Mouse (Mus musculus) c-Kit-positive CD71-negative TER-119-negative erythroid progenitor cells, embryonic 14.5 days (primary cell): ENCODE measurements around the gene Mettl7a2.
"Not testable (repeated sequence)": the region's sequence is repeated elsewhere in the genome, so short reads cannot be mapped to it uniquely, and the experiment has no call there.

ENCODE experiments used
- DNase-seq: peaks from one replicate; pipeline ENCODE4 v3.0.0-alpha.2; 2013; ENCODE audit warnings: low read depth

Mettl7a2 gene

GRCm38 (mm10) chr15:100352711-100353250 is at the start of gene Mettl7a2, which contains the start of gene Methig1:
Gene Mettl7a2, plus strand, starts transcription at chr15:100353200.
Gene Methig1, plus strand, starts transcription at chr15:100353149.
- no peak for DNase-seq

GRCm38 (mm10) chr15:100303428-100304018 is 49.5 kb upstream of the Mettl7a2 start:
- no peak for DNase-seq

GRCm38 (mm10) chr15:100304019-100304991 is 48.7 kb upstream of the Mettl7a2 start, which contains the start of gene Mettl7a1:
Gene Mettl7a1, plus strand, starts transcription at chr15:100304140.
- peak; percentile 60 for DNase-seq

DNA sequence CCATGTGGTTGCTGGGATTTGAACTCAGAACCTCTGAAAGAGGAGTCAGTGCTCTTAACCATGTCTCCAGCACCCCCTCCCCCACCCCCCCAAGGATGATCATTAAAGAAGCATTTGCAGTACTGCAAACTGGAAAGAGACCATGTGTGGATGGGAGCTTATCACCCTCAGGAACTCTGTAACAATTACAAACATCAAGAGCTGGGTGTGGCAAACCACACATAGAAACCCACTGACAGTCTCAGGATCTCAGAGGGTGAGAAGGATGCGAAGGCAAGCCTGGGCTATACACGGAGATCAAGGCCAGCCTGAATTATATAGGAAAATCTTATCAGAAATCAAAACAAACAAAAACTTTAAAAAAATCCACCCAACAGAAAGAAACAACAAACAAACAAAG is 46.8 kb upstream of the Mettl7a2 start:
- no peak for DNase-seq

DNA sequence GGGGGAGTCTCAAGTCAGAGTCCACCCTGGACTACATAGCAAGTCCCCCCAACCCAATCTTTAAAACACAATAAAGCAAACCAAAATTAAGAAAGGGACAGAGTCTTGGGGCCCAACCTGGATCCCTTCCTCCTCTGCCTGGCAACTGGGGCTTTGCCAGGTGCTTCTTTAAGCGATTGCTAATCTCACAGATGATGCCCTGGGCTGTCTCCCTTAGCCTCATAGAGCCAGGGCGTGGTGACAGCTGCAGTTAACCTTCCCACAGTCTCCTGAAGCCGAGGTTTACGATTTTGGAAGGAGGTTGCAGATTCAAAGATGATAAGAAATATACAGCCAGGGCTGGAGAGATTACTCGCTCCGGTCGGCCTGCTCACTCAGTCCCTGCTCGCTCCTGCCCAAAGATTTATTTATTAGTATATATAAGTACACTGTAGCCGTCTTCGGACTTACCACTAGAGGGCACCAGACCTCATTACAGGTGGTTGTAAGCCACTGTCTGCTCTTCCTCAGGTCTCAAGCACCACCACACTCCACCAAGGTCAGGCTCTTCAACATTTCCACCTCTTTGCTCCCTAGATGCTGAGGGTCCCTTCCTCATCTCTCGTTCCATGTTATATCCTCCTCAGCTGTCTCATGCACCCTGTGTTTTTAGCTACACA is 45.4 kb upstream of the Mettl7a2 start:
- DNase-seq = not testable (repeated sequence)

DNA sequence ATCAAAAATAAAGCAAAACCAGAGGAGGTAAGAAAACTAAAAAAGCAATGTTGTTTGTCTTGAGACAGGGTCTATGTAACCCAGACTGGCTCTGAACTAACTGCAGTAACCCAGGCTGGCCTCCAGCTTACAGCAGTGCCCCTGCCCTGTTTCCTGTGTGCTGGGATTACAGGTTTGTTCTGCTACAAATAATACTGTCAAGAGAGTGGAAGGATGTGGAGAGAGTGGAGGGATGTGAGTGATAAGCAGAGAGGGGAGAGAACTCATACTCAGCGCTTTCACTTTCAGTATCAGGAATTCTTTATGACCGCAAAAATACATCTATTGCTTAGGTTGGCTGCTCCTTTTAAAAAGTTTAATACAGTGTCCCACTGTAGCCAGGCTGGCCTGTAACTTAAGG is 40.7 kb upstream of the Mettl7a2 start:
- no peak for DNase-seq

DNA sequence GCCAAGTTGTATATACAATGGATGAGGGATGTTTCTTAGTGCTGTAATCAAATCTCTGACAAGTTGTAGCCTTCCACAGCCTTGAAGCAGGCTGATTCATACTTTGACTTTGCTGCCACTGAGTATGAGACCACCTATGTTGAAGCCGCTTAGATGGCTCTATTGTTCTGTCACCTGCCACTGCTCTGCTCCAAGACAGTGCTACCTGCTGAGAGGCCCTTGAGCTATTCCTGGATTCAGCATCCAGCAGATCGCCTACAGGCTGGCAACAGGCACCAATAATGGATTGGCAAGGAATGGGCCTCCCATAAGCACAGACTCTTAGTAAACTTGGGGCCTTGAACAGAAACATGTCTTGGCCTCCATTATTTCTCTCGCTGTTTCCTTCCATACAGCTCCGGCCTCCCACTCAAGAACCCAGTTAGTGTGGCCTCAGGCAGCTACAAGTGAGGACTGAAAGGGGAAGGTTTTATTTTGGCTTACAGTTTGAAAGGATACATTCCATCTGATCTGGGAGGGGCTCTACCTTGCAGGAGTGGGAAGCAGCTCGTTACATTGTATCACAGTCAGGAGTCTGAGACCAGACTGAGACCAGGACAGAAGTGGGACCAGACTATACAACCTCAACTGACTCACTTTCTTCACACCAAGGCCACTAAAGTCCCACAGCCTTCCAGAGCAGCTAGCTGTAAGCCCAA is 38.4 kb upstream of the Mettl7a2 start:
- DNase-seq = no peak

DNA sequence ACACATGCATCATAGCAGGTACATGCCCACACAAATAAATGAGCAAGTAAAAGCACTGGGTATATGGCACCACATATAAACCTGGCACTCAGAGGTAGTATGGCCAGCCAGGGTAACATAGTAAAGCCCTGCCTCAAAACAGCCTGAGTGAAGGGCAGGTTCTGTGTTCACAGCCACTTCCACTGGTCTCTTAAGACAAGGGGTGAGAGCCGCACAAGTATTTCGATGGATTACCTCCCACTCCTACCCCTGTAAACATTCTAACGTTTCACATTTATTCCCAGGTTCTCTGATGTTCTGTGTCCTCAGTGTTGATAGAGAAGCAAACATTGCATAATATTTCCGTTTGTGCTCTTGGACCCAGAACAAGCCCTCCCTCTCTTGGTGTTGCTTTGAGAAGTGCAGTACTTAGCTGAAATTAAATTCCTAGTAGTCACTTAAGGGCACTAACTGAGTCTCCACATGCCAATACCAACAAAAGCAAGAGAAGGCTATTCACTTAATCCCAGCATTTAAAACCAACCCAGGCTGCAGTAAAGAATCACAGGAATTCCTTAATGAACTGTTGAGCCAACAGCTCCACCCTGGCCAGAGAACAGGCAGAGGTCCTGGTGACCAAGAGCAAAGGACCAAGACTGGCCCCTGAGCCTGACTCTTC is 34.9 kb upstream of the Mettl7a2 start:
- DNase-seq = not testable (repeated sequence)

GRCm38 (mm10) chr15:100319884-100320283 is 33.1 kb upstream of the Mettl7a2 start:
- no peak for DNase-seq

GRCm38 (mm10) chr15:100320295-100320905 is 32.6 kb upstream of the Mettl7a2 start:
- DNase-seq = no peak

DNA sequence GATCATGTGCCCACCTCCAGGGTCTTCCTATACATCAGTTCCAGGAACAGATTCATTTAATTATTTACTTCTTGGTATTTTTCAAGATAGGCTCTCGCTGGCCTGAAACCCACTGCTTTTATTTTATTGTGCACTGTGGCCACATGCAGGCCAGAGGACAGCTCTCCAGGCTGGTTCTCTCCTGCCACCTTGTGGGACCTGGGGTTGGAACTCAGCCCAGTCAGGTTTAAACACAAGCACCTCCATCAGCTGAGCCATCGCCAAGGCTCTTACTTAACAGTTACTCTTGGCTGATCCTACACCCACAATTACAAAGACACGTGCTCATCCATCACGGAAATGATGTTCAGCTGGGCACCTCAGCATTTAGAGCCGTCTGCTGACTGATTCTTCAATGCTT is 31.9 kb upstream of the Mettl7a2 start:
- DNase-seq = no peak

DNA sequence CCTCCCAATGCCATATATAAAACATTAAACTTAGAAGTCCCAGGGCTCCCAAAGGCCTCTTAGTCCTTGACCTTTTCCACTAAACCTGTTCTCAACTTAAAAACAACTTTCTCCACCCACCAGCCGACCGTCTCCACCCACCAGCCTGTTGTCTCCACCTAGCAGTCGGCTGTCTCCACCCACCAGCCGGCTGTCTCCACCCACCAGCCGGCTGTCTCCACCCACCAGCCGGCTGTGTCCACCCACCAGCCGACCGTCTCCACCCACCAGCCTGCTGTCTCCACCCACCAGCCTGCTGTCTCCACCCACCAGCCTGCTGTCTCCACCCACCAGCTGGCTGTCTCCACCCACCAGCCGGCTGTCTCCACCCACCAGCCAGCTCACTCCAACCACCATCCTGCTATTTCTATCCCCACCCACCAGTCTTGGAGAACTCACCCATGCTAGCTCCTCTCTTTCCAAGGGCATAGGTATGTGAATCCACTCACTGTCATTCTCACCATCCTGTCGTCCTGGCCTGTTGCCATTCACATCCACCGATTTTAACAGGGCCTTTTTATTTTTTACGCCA is 28.9 kb upstream of the Mettl7a2 start:
- no peak for DNase-seq

DNA sequence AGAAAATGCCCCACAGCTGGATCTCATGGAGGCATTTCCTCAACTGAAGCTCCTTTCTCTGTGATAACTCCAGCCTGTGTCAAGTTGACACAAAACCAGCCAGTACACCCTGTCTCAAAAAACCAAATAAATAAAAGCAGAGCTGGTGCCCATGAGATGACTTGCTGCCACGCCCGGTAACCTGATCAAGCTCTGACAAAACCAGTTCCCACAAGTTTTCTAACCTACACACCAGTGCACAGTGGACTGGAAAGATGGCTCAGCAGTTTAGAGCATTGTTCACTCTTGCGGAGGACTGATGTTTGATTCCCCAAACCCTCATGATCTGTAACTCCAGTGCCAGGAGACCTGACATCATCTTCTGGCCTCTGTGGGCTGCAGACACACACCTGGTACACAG is 27.8 kb upstream of the Mettl7a2 start:
- no peak for DNase-seq

DNA sequence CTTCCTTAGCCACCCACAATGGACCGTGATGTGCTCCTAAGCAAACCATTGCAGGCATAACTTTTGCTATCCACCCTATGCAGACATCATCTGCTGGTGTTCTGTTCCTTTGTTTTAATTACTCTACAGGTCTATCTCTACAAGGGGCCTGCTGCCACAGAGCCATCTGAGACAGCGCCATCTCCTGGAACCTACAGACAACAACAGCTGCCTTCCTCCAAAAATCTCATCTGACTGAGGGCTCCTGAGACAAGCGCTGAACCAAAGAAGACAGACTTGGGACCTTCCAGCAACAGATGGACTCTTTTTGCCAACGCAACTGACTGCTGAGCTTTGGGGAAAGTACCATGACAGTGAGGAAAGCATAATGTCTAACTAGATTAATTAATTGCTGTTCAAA is 24.9 kb upstream of the Mettl7a2 start:
- DNase-seq = not testable (repeated sequence)

- not testable (repeated sequence) for DNase-seq
Measured at GRCm38 (mm10) chr15:100329336-100329735, 23.7 kb upstream of the Mettl7a2 start.

- no peak for DNase-seq
Measured at GRCm38 (mm10) chr15:100330739-100331138, 22.3 kb upstream of the Mettl7a2 start.

GRCm38 (mm10) chr15:100332077-100332961 is 20.7 kb upstream of the Mettl7a2 start:
- not testable (repeated sequence) for DNase-seq

DNA sequence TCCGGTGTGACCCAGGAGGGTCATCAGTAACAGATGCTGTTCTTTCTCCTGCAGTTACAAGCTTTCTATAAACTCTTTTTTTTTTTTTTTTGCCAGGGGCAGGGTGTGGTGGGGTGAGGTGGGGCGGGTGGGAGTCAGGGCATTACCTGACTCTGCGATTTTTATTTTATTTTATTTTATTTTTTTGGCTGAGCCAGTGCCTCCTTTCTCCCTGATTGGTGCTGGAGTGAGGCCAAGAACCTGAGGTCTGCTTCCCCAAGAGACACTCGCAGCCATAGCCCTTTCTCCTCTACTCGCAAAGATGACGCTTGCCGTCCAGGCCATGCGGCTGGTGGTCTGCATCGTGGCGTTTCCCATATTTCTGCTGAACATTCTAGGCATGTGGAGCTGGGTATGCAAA is 18.4 kb upstream of the Mettl7a2 start, which contains the start of gene Mettl7a3:
Mettl7a3 (plus strand) TSS at position 301 of the 400 bp plus-strand sequence.
- no peak for DNase-seq

- DNase-seq = not testable (repeated sequence)
Measured at GRCm38 (mm10) chr15:100337328-100337727, 15.7 kb upstream of the Mettl7a2 start.
